Mouse (Mus musculus) right cerebral cortex, postnatal 25 days (tissue): ENCODE measurements at regions not wholly inside any gene's neighbourhood (a gene's known extent, or its start where the extent isn't known, plus 50 kb on each side); places are given as distances from the start of the nearest gene placed in this dataset.

Source experiments
- DNase-seq: peaks from one replicate; pipeline ENCODE4 v3.0.0; 2022

GRCm38 (mm10) chr16:90666271-90666986 is 60.8 kb downstream of the Mis18a start:
- DNase-seq = peak; percentile 47

GRCm38 (mm10) chr16:90664086-90664485 is 63.1 kb downstream of the Mis18a start:
- DNase-seq = peak; percentile 45

GRCm38 (mm10) chr16:90658050-90658449 is 69.2 kb downstream of the Mis18a start:
- DNase-seq = no peak

- DNase-seq = no peak
Observed at GRCm38 (mm10) chr16:90657027-90657426, 70.2 kb downstream of the Mis18a start.

- no peak for DNase-seq
Observed at GRCm38 (mm10) chr16:90656571-90657011, 70.6 kb downstream of the Mis18a start.

- no peak for DNase-seq
Observed at GRCm38 (mm10) chr16:90654853-90655252, 72.4 kb downstream of the Mis18a start.

- no peak for DNase-seq
Observed at GRCm38 (mm10) chr16:90652821-90653220, 74.4 kb downstream of the Mis18a start.

- DNase-seq = no peak
Observed at GRCm38 (mm10) chr16:90648161-90648560, 79.0 kb downstream of the Mis18a start.

- no peak for DNase-seq
Observed at GRCm38 (mm10) chr16:90642671-90643070, 84.5 kb downstream of the Mis18a start.

- no peak for DNase-seq
Observed at GRCm38 (mm10) chr16:90635216-90635615, 92.0 kb downstream of the Mis18a start.

GRCm38 (mm10) chr16:90629976-90630375 is 97.2 kb downstream of the Mis18a start:
- DNase-seq = no peak

- DNase-seq = no peak
Observed at GRCm38 (mm10) chr16:90629121-90629930, 97.9 kb downstream of the Mis18a start.

- no peak for DNase-seq
Observed at GRCm38 (mm10) chr16:90628605-90629120, 98.5 kb downstream of the Mis18a start.

GRCm38 (mm10) chr16:90626035-90626670 is 101.1 kb downstream of the Mis18a start:
- DNase-seq = no peak

GRCm38 (mm10) chr16:90625301-90626034 is 101.7 kb downstream of the Mis18a start:
- DNase-seq = no peak

- peak; percentile 26 for DNase-seq
Observed at GRCm38 (mm10) chr16:90624039-90624625, 103.1 kb downstream of the Mis18a start.

GRCm38 (mm10) chr16:90622677-90623225 is 104.5 kb downstream of the Mis18a start:
- no peak for DNase-seq

GRCm38 (mm10) chr16:90621761-90622411 is 105.3 kb downstream of the Mis18a start:
- peak; percentile 87 for DNase-seq

GRCm38 (mm10) chr16:90619565-90620311 is 107.5 kb downstream of the Mis18a start:
- DNase-seq = no peak

- DNase-seq = no peak
Observed at GRCm38 (mm10) chr16:90615791-90616190, 111.4 kb downstream of the Mis18a start.

- DNase-seq = no peak
Observed at GRCm38 (mm10) chr16:90614137-90614536, 113.1 kb downstream of the Mis18a start.
